Comparison of ENCODE assay signal across 9 mouse cellular contexts in genomic region chr14:31472451-31473061, GRCm38 (mm10). TPM values are rescaled to one million over a fixed set of nuclear protein-coding genes. Genes with fewer than 3 reads are reported as not detected.
DNase-seq lines count a peak whose midpoint lies in the region; ATAC-seq and TF ChIP-seq lines count a peak whose summit lies in the region.
"Had no signal": no experiment of that assay in that cellular context is flagged by ENCODE, and none has a peak within 500 bp of the region (broad histone marks: within the 10 kb centered on the region; RNA-seq: fewer than 3 reads in every experiment).

No protein-coding gene starts in this region.

- no peak overlapping the region for H3K4me2 ChIP-seq in lung, embryonic 14.5 days
- H3K4me2 ChIP-seq: hindbrain, embryonic 15.5 days had no signal

- DNase-seq in adrenal gland, adult 2 months, result peak; percentile 39
- no peak for DNase-seq in adrenal gland, adult 8-10 months
- DNase-seq in urinary bladder, postnatal 25 days (ENCODE audit: low spot score), result peak; percentile 60
- no peak for DNase-seq in urinary bladder, adult 18-20 months (ENCODE audit: low spot score in 2 of 2)
- peak; percentile 83 for DNase-seq in embryo, embryonic 10.5 days (ENCODE audit: low spot score)
- DNase-seq in kidney, postnatal 10 days, result peak; percentile 83
- peak; percentile 92 for DNase-seq in lung, embryonic 14.5 days
- DNase-seq in skeletal muscle tissue, adult 2 months (ENCODE audit: low read depth, low spot score), result peak; percentile 54

- H3K9ac ChIP-seq in lung, embryonic 14.5 days, result no peak overlapping the region
- H3K9ac ChIP-seq: hindbrain, embryonic 15.5 days had no signal

- no peaks in the 10 kb centered on the region for H3K27me3 ChIP-seq in lung, embryonic 14.5 days (ENCODE audit: insufficient read depth, low read length)
- H3K27me3 ChIP-seq: hindbrain, embryonic 15.5 days had no signal

- H3K27ac ChIP-seq in lung, embryonic 14.5 days (ENCODE audit: low read depth), result no peak overlapping the region
- H3K27ac ChIP-seq: hindbrain, embryonic 15.5 days had no signal

- 5% methylated on average over 5 of the region's 5 CpGs for WGBS in lung, embryonic 14.5 days

- H3K9me3 ChIP-seq in lung, embryonic 14.5 days (ENCODE audit: low read depth, low read length), result no peaks in the 10 kb centered on the region
- H3K9me3 ChIP-seq: hindbrain, embryonic 15.5 days had no signal

- peak; percentile 81 for TF ChIP-seq CTCF in lung, embryonic 14.5 days (IDR thresholded peaks at IDR 0.05; ENCODE audit: low read depth)

- H3K4me1 ChIP-seq in lung, embryonic 14.5 days (ENCODE audit: insufficient read depth), result no peaks in the 10 kb centered on the region
- H3K4me1 ChIP-seq: hindbrain, embryonic 15.5 days had no signal

- ATAC-seq in lung, embryonic 14.5 days (ENCODE audit: insufficient read depth), result no peak

- H3K4me3 ChIP-seq in lung, embryonic 14.5 days (ENCODE audit: low read depth, low read length), result no peak overlapping the region
- H3K4me3 ChIP-seq: hindbrain, embryonic 15.5 days had no signal

- no peaks in the 10 kb centered on the region for H3K36me3 ChIP-seq in lung, embryonic 14.5 days (ENCODE audit: insufficient read depth)
- H3K36me3 ChIP-seq: hindbrain, embryonic 15.5 days had no signal

RNA-seq across cellular contexts. Expression of gene Eaf1, which starts 21.6 kb away (rescaled TPM):
- 10 to 100 TPM; 51.9 to 76.2 TPM for total RNA-seq in adrenal gland, adult 2 months (2021)
- 54.2 and 66.7 TPM in 2 replicates for polyA plus RNA-seq in adrenal gland, adult 2 months (2012; rRNA removed)
- total RNA-seq in adrenal gland, adult 8-10 months (2022), result 10 to 100 TPM; 45.1 to 53.4 (median 49.7) TPM
- polyA plus RNA-seq in lung, embryonic 14.5 days (2014; fragmentation: Nextera tagmentation; extraction: Ambion mirVana), result 27.1 and 27.5 TPM in 2 replicates

RNA-seq across cellular contexts. Expression of gene Mettl6, which starts 22.3 kb away (rescaled TPM):
- 10 to 100 TPM; 18.7 TPM for total RNA-seq in adrenal gland, adult 2 months (2021)
- polyA plus RNA-seq in adrenal gland, adult 2 months (2012; rRNA removed), result 3.8 and 5.0 TPM in 2 replicates
- 10 to 100 TPM; 22.4 to 33.2 (median 27.2) TPM for total RNA-seq in adrenal gland, adult 8-10 months (2022)
- 52.9 and 57.3 TPM in 2 replicates for polyA plus RNA-seq in lung, embryonic 14.5 days (2014; fragmentation: Nextera tagmentation; extraction: Ambion mirVana)

RNA-seq across cellular contexts. Expression of gene Sh3bp5, which starts 36.7 kb away (rescaled TPM):
- 100 to 1,000 TPM; 111 to 164 TPM for total RNA-seq in adrenal gland, adult 2 months (2021)
- polyA plus RNA-seq in adrenal gland, adult 2 months (2012; rRNA removed), result 21.1 and 28.5 TPM in 2 replicates
- total RNA-seq in adrenal gland, adult 8-10 months (2022), result 100 to 1,000 TPM; 112 to 172 (median 115) TPM
- polyA plus RNA-seq in lung, embryonic 14.5 days (2014; fragmentation: Nextera tagmentation; extraction: Ambion mirVana), result 12.8 and 14.8 TPM in 2 replicates

Comparison
In these comparisons a context has a peak if more than half of its experiments do, and no peak if none do; other contexts are left out.
1. DNase-seq: peak in adrenal gland, adult 2 months (single experiment), urinary bladder, postnatal 25 days (single experiment), embryo, embryonic 10.5 days (single experiment), kidney, postnatal 10 days (single experiment), lung, embryonic 14.5 days (single experiment) and skeletal muscle tissue, adult 2 months (single experiment); none in adrenal gland, adult 8-10 months (single experiment) and urinary bladder, adult 18-20 months (0 of 2).